Mouse (Mus musculus): ENCODE results near the gene Nek9.

Gene Nek9

GRCm38 (mm10) chr12:85346374-85346773 lies 7.2 kb upstream of the Nek9 start:
- peak; percentile 63 for DNase-seq (ENCODE audit: extremely low spot score)

- DNase-seq (ENCODE audit: extremely low spot score) = no peak
These were observed 6.4 kb upstream of the Nek9 start for GRCm38 (mm10) chr12:85345559-85345958.

GRCm38 (mm10) chr12:85344252-85344651 lies 5.1 kb upstream of the Nek9 start:
- no peak for DNase-seq (ENCODE audit: extremely low spot score)

GRCm38 (mm10) chr12:85342310-85342709 lies 3.1 kb upstream of the Nek9 start:
- no peak for DNase-seq (ENCODE audit: extremely low spot score)

GRCm38 (mm10) chr12:85341131-85341530 lies 2.0 kb upstream of the Nek9 start:
- peak; percentile 48 for DNase-seq (ENCODE audit: extremely low spot score)

GRCm38 (mm10) chr12:85339947-85340346 lies 785 bp upstream of the Nek9 start:
- no peak for DNase-seq (ENCODE audit: extremely low spot score)

- DNase-seq (ENCODE audit: extremely low spot score) = no peak
These were observed 347 bp downstream of the Nek9 start for GRCm38 (mm10) chr12:85338815-85339214.

GRCm38 (mm10) chr12:85337567-85338311 lies 1.4 kb downstream of the Nek9 start:
- no peak for DNase-seq (ENCODE audit: extremely low spot score)

- DNase-seq (ENCODE audit: extremely low spot score) = no peak
These were observed 9.0 kb downstream of the Nek9 start for GRCm38 (mm10) chr12:85330153-85330552.

- DNase-seq (ENCODE audit: extremely low spot score) = no peak
These were observed 30.5 kb downstream of the Nek9 start for GRCm38 (mm10) chr12:85308651-85309050.

GRCm38 (mm10) chr12:85305247-85305892 lies 33.8 kb downstream of the Nek9 start:
- DNase-seq (ENCODE audit: extremely low spot score) = peak; percentile 79

- no peak for DNase-seq (ENCODE audit: extremely low spot score)
These were observed 34.4 kb downstream of the Nek9 start for GRCm38 (mm10) chr12:85304725-85305124.

- no peak for DNase-seq (ENCODE audit: extremely low spot score)
These were observed 35.9 kb downstream of the Nek9 start for GRCm38 (mm10) chr12:85303256-85303655.

- no peak for DNase-seq (ENCODE audit: extremely low spot score)
These were observed 40.4 kb downstream of the Nek9 start for GRCm38 (mm10) chr12:85298835-85299180.

- no peak for DNase-seq (ENCODE audit: extremely low spot score)
These were observed 40.9 kb downstream of the Nek9 start for GRCm38 (mm10) chr12:85298127-85298834.

- DNase-seq (ENCODE audit: extremely low spot score) = no peak
These were observed 41.7 kb downstream of the Nek9 start for GRCm38 (mm10) chr12:85297345-85297997.

GRCm38 (mm10) chr12:85296915-85297314 lies 42.2 kb downstream of the Nek9 start:
- DNase-seq (ENCODE audit: extremely low spot score) = no peak

GRCm38 (mm10) chr12:85295506-85295905 lies 43.7 kb downstream of the Nek9 start:
- DNase-seq (ENCODE audit: extremely low spot score) = no peak

GRCm38 (mm10) chr12:85292906-85293305 lies 46.3 kb downstream of the Nek9 start:
- DNase-seq (ENCODE audit: extremely low spot score) = no peak

GRCm38 (mm10) chr12:85292288-85292687 lies 46.9 kb downstream of the Nek9 start:
- no peak for DNase-seq (ENCODE audit: extremely low spot score)

- no peak for DNase-seq (ENCODE audit: extremely low spot score)
These were observed 47.6 kb downstream of the Nek9 start for GRCm38 (mm10) chr12:85291541-85291940.

- no peak for DNase-seq (ENCODE audit: extremely low spot score)
These were observed 48.5 kb downstream of the Nek9 start for GRCm38 (mm10) chr12:85290633-85291032.
